Mouse (Mus musculus): ENCODE results near the gene Nxph1. TPM values are rescaled to one million over a fixed set of nuclear protein-coding genes. Genes with fewer than 3 reads are reported as not detected.

Gene Nxph1
- total and polyA plus RNA-seq, 3 experiments, result not detected

DNA sequence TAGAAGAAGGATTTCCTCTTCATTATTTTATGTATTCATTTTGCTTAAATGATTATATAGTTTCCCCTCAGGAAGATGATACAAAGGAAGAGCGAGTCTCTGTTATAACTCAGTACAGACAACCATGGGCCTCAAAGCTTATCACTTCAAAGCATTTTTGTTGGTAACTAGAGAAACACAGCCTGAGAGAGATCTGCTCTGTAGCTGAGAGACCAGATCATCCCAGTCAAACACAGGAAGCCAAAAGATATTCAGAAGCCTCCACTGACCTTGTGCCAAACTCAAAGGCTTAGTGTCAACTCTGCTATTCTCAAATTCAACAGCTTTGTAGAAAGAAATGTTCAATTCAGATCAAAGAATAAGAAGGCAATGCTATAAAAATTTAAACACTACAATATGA, 319.8 kb downstream of the Nxph1 start (continued):
- TF ChIP-seq ELF1 (IDR thresholded peaks at IDR 0.05; ENCODE audit: low read depth, low read length), result no peak

Other genes with a start within 250 kb of the Nxph1 start
- not detected in 2 replicates for gene Ica1, start 169.9 kb upstream of the Nxph1 start, total RNA-seq (2012; rRNA removed)
- gene Ica1, start 169.9 kb upstream of the Nxph1 start, polyA plus RNA-seq (2012; ENCODE audit: insufficient read depth in 1 of 2, insufficient read length in 2 of 2, low read depth in 1 of 2, low replicate concordance in 2 of 2, missing spikeins in 1 of 2), result under 1 TPM in 1 of 2 experiments, not detected in 1; 0.36 TPM

Measured in MEL (cell line).